Mouse (Mus musculus) layer of hippocampus, postnatal 14 days (tissue): ENCODE measurements around the gene Slc22a23. TPM values are rescaled to one million over a fixed set of nuclear protein-coding genes. Genes with fewer than 3 reads are reported as not detected.

ENCODE experiments used
- DNase-seq, 2 experiments: peaks; one replicate each; pipeline ENCODE4 v3.0.0; 2021 to 2022; ENCODE audit warnings: low spot score in 2 of 2, mixed read lengths in 1 of 2
- total RNA-seq, 2 experiments: library from RNA; stranded (reverse); gene quantifications; 2 replicates each; pipeline ENCODE4 v1.2.3; 2021

Gene Slc22a23
- total RNA-seq, 2 experiments from 2014 or later, result 50.9 to 53.6 TPM

GRCm38 (mm10) chr13:34185371-34185770, 159.6 kb downstream of the Slc22a23 start:
- no peak for DNase-seq

DNA sequence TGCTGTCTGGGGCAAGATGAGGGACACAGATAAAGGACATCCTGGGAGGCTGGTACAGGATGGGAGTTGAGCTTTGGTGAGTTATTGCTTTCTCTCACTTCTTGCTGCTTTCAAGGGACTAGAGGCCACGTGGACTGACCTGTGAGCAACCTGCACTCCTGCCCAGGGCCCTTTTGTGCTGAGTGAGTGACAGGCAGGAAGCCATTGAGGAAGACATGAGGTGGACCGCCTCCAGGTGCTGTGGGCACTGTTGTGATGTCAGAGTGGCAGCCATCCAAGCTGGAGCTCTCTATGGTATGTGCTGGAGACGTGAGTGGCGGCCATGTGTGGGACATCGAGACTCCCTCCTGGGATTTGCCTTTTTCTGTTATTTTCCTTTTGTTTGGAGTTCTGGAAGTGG, 163.4 kb downstream of the Slc22a23 start:
- DNase-seq, result no peak

DNA sequence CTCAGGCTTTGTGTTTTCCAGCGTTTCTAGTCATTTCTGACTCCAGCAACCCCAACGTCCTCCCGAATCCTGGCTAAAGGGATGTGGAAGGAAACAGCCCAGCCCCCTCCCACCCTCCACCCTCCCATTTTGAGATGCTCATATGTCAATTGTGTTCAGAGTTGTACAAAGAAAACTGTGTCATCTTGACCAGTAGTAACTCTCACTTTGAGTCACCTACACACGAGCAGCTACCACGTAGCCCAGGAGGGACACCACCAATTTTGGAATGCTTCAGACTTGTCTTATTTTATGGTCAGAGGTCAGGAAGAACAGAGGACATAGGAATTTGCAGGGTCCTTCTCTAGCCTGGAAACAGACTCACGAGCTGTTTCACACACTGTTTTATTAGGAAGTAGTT, 171.0 kb downstream of the Slc22a23 start:
- DNase-seq, result no peak

DNA sequence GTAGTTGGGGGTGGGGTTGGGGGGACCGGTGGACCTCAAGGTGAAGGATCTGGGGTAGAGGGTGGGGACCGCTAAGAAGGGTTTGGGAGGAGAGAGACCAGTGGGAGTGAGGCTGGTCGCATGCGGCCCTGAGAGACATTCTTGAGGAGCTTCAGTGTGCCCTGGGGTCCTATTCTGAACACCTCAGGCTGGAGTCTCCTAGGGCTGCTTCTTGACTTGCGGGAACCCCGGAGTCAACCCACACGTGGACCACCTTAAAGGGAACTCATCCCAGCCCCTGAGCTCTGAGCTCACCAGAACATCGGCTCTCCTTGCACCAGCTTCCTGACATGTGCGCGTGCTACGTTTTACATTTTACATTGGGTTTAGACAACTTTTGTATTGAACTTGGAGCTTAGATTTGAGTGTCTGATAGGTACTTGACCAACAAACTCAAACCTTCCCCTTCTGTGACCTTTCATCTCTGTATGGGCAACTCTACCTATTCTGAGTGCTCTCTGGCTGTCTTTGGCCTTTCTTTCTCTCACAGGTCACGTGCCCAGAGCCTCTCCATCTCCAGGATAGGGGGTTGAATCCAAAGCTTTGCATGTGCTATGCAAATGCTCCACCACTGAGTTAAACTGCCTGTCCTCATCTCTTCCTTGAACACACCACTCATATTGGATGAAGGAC, 181.5 kb downstream of the Slc22a23 start:
- no peak for DNase-seq

GRCm38 (mm10) chr13:34162491-34163303, 182.3 kb downstream of the Slc22a23 start, which contains the start of gene Psmg4:
Psmg4 (plus strand) TSS chr13:34162964.
- DNase-seq, result peak; percentile 93

- DNase-seq, result no peak
Measured at GRCm38 (mm10) chr13:34159926-34160325, 185.1 kb downstream of the Slc22a23 start.

- no peak for DNase-seq
Measured at GRCm38 (mm10) chr13:34157596-34158157, 187.3 kb downstream of the Slc22a23 start.

DNA sequence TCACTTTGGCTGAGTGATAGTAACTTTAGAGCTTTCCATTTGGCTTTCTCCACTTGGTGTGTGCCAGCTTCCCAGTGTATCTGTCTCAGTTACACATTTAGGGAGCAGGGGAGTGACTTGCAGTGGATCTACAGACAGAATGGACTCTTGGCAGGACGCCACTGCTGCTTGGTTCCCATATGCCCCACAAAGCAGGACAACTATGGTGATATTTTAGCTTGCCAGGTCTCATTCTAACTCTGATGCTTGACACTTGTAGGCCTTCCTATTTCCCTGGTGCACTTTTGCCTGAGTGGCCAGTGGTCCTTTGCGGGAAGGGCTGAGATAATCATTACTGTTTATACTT, 188.2 kb downstream of the Slc22a23 start:
- peak in 1 of 2 experiments; percentile 43 for DNase-seq

DNA sequence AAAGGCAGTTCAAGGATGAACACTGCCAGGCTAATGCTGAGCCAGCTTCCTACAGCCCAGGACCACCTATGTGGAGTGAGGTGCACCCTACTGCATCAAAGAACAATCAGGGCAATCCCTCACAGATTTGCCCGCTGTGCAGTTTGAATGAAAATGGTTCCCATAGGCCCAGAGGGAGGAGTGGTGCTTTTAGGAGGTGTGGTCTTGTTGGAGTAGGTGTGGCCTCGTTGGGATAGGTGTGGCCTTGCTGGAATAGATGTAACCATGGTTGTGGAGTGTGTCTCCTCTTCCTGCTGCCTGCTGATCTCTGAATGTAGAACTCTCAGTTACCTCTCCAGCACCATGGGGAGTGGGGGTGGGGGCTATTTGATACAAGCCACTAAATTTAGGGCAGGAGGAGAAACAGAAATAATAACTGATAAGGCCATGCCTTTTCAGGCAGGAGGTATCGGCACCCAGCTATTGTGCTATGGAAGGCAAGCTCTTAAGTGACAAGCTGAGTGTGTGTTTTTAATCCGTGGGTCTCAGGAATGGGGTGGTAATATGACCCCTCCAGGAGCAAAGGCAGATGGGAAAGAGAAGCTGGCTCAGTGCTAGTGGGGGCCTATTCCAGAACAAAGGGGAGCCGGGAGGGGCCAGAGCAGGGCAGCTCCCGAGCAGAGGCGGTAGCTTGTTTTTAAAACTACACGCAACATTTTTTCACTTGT, 188.7 kb downstream of the Slc22a23 start:
- DNase-seq, result no peak

DNA sequence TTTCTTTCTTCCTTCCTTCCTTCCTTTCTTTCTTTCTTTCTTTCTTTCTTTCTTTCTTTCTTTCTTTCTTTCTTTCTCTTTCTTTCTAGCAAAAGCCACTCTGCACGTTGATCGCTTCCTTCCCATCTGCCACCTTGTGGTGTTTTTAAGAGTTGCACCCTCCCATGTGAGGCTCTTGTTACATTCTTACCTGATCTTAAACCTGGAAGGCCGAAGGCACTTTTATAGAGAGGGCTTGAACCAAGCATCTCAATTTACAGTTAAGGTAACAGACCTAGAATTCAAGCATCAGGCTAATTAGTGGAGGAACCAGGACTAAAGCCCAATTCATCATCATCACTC, 190.1 kb downstream of the Slc22a23 start:
- peak; percentile 68 to 79 for DNase-seq

DNA sequence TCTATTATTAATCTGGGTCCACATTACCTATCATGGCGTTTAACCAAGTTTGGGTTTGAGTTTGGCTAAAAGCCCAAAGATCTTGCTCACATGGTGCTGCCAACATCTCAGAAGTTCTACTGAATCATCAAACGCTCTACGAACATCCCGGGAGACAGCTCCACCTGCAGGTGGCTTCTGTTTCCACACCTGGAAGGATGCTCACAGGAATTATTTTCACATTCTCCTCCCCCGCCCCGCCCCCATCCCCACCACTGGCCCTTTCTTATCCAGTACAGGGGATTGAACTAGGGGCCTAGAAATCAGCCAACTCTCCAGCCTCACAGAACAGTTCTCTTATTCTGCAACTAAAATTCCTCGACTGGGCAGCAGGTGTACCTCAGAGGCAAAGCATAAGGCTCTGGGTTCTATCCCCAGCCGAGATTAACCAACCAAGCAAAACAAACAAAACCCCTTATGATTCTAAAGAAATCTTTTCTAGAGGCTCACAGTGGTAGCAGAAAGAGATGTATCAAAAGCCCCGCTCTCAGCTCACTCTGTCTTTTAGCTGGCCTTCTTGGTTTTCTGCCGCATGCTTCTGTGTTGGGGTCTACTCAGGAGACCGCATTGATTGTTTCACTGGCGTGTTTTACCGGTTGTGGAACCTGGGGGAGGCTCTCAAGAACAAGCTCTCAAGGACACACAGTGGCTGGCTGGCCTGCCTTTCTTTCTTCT, 190.6 kb downstream of the Slc22a23 start:
- peak; percentile 82 to 85 for DNase-seq

DNA sequence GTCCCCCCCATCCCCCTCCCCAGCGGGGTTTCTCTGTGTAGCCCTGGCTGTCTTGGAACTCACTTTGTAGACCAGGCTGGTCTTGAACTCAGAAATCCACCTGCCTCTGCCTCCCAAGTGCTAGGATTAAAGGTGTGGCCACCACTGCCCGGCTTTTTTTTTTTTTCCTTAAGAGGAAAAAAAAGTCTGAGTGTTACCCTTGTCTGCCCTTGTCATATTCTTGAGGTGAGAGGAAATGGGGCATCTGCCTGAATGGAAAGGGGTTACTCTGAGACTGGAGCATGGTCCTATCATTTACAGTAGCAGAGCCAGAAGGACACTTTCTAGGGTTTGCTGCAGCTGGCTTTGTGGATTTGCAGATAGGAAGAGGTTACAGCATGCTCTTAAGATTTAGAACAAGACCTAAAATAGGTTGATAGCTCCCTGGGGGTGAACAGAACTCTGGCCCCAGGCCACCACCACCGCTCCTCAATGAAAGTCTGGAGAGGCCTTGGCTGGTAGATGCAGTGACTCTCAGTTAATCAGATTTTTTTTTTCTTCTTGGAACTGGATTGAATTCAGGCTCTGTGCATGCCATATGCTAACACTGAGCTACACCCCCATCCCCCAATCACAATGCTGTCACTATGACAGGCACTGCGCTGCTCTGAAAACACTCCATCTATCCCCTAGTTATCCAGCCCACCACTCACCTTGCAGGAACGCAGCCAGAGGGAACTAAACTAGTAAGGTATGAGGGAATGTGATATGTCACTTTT, 191.5 kb downstream of the Slc22a23 start:
- peak; percentile 41 to 75 for DNase-seq

GRCm38 (mm10) chr13:34152695-34153094, 192.3 kb downstream of the Slc22a23 start:
- DNase-seq, result no peak

DNA sequence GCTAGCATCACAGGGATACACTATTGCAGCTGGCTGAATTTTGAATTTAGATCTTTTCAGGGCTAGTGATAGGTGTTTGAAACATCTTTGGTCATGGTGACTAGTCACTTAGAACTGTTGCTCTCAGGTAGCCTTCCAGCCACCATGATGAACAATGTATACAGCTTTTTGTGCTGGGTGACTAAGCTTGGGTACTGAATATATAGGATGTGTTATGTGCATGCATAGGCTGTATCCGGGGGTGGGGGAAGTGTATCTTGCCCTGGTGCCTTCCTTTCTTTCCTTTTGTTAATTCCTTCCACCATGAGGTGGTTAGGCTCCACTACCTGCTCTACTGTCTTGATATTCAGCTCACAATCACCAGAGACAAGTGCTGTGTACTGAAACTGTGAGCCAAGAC, 193.6 kb downstream of the Slc22a23 start:
- no peak for DNase-seq

DNA sequence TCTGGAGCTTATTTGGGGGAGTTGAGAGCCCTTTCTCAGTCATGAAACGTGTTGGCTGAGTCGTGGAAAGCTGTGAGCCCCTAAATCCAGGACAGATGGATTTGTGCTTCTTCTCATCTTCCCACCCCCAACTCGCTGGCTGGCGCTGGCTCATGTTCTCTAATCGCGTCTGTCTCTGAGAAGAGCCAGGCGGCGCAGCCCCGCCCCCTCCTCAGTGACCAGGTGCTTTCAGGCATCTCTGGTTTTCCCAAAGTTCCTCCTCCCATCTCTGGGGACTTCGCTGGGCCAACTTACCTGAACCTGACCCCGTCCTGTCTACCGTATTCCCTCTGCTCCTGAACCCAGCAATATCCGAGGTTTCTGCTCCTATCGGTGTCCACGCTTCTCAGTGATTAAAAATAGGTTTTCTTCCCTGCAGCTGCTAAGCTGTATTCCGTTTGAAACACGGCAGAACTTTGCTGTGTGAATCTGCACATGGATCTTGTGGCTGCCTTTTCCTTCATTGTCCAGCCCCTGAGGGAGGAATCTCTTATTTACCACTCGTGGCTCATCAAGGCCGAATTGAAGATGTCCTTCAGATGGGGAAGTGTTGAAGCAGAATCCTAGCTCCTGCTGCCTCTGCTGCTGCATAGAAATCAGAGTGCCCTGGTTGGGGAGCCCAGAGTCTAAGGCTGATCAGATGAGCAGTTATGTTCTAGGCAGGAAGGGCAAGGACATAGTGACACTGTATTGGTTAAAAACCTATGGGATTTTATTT, 194.5 kb downstream of the Slc22a23 start:
- DNase-seq, result peak; percentile 71 to 74

DNA sequence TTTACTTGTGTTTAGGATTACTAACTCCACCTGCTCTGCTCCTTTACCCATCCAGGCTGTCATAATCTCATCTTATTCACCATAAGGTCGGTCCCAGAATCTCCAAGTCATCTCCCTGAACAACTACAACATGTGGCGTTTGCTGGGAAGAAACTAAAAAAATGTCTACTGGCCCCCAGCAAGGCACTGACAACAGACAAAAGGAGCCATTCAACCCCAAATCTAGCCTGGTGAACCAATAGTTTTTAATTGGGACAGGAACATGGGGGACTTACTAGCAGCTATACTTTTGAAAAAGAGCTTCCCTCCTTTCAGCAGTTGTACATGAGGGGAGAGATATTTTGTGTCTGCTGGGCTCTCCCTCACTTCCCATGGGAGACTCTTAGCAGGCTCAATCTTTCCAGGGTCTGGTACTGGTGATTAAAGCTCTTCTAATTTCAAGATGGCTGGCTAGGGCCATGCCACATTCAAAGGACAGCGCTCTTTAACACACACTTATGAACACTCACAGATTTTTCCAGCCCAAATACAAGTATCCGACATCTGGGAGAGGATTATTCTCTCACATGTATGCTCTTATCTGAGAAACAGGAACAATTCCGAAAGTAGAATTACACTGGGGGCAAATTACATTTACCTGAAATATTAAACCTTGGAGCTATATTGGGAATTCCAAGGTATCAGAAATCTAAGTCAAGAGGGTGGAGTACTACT, 195.4 kb downstream of the Slc22a23 start:
- DNase-seq, result no peak

- DNase-seq, result peak; percentile 84 to 85
Measured at GRCm38 (mm10) chr13:34148767-34149392, 196.1 kb downstream of the Slc22a23 start.

DNA sequence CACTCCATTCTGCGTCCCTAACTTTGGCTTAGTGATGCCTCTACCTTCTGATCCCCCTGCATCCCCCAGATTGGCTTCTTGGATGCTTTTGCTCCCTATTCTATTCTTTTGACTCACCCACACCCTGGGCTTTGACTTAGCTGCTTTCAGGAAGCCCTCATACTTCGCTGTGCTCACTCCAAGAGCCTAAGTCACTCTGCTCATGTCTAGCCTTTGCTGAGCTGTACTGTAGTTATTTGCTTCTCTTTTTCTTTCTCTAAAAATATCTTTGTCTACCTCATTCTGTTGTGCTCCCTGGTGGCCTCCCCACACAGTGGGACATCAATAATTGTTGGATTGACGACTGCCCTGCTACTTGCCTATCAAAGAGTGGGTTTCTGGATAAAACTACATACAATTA, 196.8 kb downstream of the Slc22a23 start:
- no peak for DNase-seq
